Mouse (Mus musculus) intestine, embryonic 14.5 days (tissue): ENCODE measurements around the gene Adarb2. TPM values are rescaled to one million over a fixed set of nuclear protein-coding genes. Genes with fewer than 3 reads are reported as not detected.
A peak's percentile ranks its signal among the peaks of the same experiment; 100 is the strongest.

ENCODE experiments used
- ATAC-seq: fragments of 200-750 bp; cut with Nextera tagmentation; replicated peaks from 2 replicates; pipeline ENCODE4 v1.8.0; 2017; ENCODE audit warnings: low read depth, moderate number of reproducible peaks, moderate TSS enrichment, moderate library complexity; ENCODE audit not compliant: low FRiP score, low TSS enrichment
- DNase-seq: peaks from one replicate; pipeline ENCODE4 v3.0.0-alpha.2; 2018; ENCODE audit warnings: low spot score
- H3K27ac ChIP-seq: fragments of 300-500 bp; sonication (generic); 2 replicates; pipeline ENCODE4 v1.5.1; 2014; ENCODE audit warnings: low read depth, mild to moderate bottlenecking, control low read depth
- H3K27me3 ChIP-seq: fragments of 300-500 bp; sonication (generic); replicated peaks from 2 replicates; pipeline ENCODE4 v1.6.1; 2014; ENCODE audit warnings: low read length, control low read depth; ENCODE audit not compliant: control insufficient read depth, insufficient read depth
- H3K36me3 ChIP-seq: fragments of 300-500 bp; sonication (generic); 2 replicates; pipeline ENCODE4 v1.6.1; 2014; ENCODE audit warnings: low read length, control low read depth; ENCODE audit not compliant: control insufficient read depth, insufficient read depth
- H3K4me1 ChIP-seq: fragments of 300-500 bp; sonication (generic); replicated peaks from 2 replicates; pipeline ENCODE4 v1.6.1; 2014; ENCODE audit warnings: low read length, control low read depth, mixed read lengths; ENCODE audit not compliant: control insufficient read depth, insufficient read depth
- H3K4me2 ChIP-seq: fragments of 300-500 bp; sonication (generic); 2 replicates; pipeline ENCODE4 v1.6.1; 2014; ENCODE audit warnings: low read length
- H3K4me3 ChIP-seq: fragments of 300-500 bp; sonication (generic); 2 replicates; pipeline ENCODE4 v1.5.1; 2014; ENCODE audit warnings: low read depth, low read length, control low read depth, mixed read lengths
- H3K9ac ChIP-seq: fragments of 300-500 bp; sonication (generic); 2 replicates; pipeline ENCODE4 v1.6.1; 2014; ENCODE audit warnings: mild to moderate bottlenecking, low read length
- H3K9me3 ChIP-seq: fragments of 300-500 bp; sonication (generic); 2 replicates; pipeline ENCODE4 v1.6.1; 2016; ENCODE audit warnings: low read length, control low read depth; ENCODE audit not compliant: control insufficient read depth
- WGBS: fragments of 180-500 bp; shearing (Covaris S2); extraction: QIAGEN DNeasy Blood & Tissue Kit; methylation state at CpG from one replicate; pipeline ENCODE4 v1.1.7; 2014; 5-methylcytosine and 5-hydroxymethylcytosine counted together
- polyA plus RNA-seq: library from polyadenylated mRNA; unstranded; fragments of >200 nt; fragmentation: Nextera tagmentation; extraction: Ambion mirVana; gene quantifications from 2 replicates; pipeline ENCODE4 v1.2.1, GENCODE M21; 2014

Adarb2 gene
- polyA plus RNA-seq, 1 experiment from 2014 or later: 1.7 TPM

DNA sequence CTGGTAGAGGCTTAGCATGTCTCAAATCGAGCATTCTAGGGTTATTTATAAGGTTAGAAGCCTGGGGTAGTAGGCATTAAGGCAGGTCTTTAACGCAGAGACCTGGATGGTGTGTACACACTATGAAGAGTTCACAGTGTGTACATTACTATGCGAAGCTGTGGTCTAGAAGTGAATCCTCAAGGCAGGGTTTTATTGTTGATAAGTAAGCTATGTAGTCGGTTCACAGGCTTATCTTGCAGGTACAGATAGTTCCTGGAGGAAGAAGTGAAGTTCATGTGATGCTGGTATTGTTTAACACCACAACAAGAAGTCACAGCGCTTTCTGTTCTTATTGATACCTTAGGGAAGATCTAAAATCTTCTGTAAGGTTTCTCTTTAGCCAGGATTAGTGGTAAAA lies 290.7 kb downstream of the Adarb2 start:
- 79% methylated on average over 5 of the region's 5 CpGs for WGBS
- H3K4me2 ChIP-seq: no peak overlapping the region
- H3K27ac ChIP-seq: no peak overlapping the region
- H3K4me3 ChIP-seq: no peak overlapping the region
- DNase-seq (no peak), ATAC-seq (no peak)
- no peaks in the 10 kb centered on the region for H3K36me3 ChIP-seq
- H3K9me3 ChIP-seq: no peaks in the 10 kb centered on the region
- no peaks in the 10 kb centered on the region for H3K4me1 ChIP-seq
- no peak overlapping the region for H3K9ac ChIP-seq
- H3K27me3 ChIP-seq: no peaks in the 10 kb centered on the region

DNA sequence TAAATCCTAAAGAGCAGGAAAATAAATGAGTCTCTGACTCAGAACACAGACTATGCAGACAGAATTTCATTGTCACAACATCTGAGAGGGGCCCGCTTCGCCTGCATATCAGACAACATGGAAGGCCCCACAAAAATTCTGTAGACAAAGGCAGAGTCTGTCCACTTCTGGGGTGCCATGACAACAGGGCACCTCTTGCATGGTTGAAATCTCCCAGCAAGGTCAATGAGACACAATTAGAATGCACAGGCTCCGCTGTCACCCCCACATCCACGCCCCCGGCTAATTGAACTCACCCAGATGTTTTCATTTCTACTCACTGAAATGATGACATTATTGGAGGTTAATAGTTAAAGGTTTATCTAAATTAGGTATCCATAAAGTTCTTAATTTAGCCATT lies 296.9 kb downstream of the Adarb2 start:
- H3K4me3 ChIP-seq: no peak overlapping the region
- WGBS: 82% methylated on average over 5 of the region's 5 CpGs
- H3K36me3 ChIP-seq: no peaks in the 10 kb centered on the region
- no peak overlapping the region for H3K27ac ChIP-seq
- no peak for DNase-seq
- no peaks in the 10 kb centered on the region for H3K9me3 ChIP-seq
- H3K4me2 ChIP-seq: no peak overlapping the region
- H3K9ac ChIP-seq: no peak overlapping the region
- no peaks in the 10 kb centered on the region for H3K27me3 ChIP-seq
- ATAC-seq: 0 out of 2 replicates have a peak, but pooled peaks have one; percentile 23
- H3K4me1 ChIP-seq: no peaks in the 10 kb centered on the region

DNA sequence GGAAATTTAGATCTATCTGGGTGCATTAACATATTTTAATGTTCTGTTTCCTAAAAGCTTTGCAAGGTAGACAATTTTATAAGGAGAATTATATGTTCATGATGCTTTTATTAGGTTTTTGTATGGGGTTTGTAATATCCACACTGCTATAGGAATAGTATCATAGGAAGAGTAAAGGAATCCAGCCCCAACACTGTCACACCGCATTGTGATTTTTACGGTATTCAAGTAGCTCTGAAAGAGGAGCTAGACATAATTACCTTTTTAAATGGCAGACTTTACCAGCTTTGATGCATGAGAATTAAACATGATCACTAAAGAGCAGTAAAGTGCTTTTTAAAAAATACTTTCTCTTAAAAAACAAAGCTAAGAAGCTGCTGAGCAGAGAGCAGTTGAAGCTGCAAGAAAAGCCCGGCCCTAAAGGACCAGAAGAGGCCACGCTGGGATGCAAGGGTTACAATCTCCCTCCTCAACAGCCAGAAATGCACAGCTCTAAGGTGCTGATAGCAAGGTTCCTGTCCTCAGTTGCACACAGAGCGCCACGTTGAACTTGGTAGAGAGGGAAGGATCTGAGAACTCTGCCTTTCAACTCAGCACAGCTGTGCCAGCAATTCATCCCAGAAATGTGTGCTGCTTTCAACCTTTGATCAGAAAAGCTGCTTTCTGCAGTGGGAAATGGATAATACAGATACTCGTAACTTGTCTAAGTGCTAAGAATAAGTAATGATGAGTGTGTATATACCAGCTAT lies 308.6 kb downstream of the Adarb2 start:
- Histone ChIP-seq H3K27me3 (no peaks in the 10 kb centered on the region), H3K4me3 (no peak overlapping the region), H3K36me3 (no peaks in the 10 kb centered on the region), H3K27ac (no peak overlapping the region), H3K4me1 (no peaks in the 10 kb centered on the region), H3K4me2 (no peak overlapping the region), H3K9me3 (no peaks in the 10 kb centered on the region), H3K9ac (no peak overlapping the region)
- ATAC-seq: no peak
- 75% methylated on average over 7 of the region's 7 CpGs for WGBS
- DNase-seq: no peak

GRCm38 (mm10) chr13:8515979-8516715 lies 313.5 kb downstream of the Adarb2 start:
- no peaks in the 10 kb centered on the region for H3K27me3 ChIP-seq
- ATAC-seq: peak; percentile 77
- 43% methylated on average over 4 of the region's 4 CpGs for WGBS
- no peak overlapping the region for H3K4me2 ChIP-seq
- DNase-seq: no peak
- H3K4me3 ChIP-seq: no peak overlapping the region
- no peaks in the 10 kb centered on the region for H3K36me3 ChIP-seq
- H3K27ac ChIP-seq: no peak overlapping the region
- no peak overlapping the region for H3K9ac ChIP-seq
- no peaks in the 10 kb centered on the region for H3K4me1 ChIP-seq
- no peaks in the 10 kb centered on the region for H3K9me3 ChIP-seq

DNA sequence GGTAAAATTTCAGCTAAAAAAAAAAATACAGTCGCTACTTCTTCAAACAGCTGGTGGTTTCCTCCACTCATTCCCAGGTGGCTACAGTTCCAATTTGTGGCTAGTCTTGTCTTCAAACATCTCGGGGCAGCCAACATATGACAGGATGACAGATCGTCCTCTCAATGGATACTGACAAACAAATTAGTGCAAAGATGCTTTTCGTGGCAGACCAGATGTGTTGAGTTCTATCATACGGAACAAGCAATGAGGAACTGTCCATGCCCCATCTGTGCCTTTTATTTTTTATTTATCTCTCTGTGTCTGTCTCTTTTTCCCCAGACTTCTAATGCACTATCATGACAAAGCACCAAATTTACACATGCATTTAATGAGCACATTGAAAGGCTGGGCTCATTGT lies 316.5 kb downstream of the Adarb2 start:
- no peak overlapping the region for H3K27ac ChIP-seq
- no peaks in the 10 kb centered on the region for H3K9me3 ChIP-seq
- H3K36me3 ChIP-seq: no peaks in the 10 kb centered on the region
- DNase-seq (no peak), ATAC-seq (no peak)
- WGBS: 82% methylated on average over 5 of the region's 5 CpGs
- H3K27me3 ChIP-seq: no peaks in the 10 kb centered on the region
- no peak overlapping the region for H3K4me2 ChIP-seq
- H3K4me1 ChIP-seq: no peaks in the 10 kb centered on the region
- no peak overlapping the region for H3K9ac ChIP-seq
- H3K4me3 ChIP-seq: no peak overlapping the region

DNA sequence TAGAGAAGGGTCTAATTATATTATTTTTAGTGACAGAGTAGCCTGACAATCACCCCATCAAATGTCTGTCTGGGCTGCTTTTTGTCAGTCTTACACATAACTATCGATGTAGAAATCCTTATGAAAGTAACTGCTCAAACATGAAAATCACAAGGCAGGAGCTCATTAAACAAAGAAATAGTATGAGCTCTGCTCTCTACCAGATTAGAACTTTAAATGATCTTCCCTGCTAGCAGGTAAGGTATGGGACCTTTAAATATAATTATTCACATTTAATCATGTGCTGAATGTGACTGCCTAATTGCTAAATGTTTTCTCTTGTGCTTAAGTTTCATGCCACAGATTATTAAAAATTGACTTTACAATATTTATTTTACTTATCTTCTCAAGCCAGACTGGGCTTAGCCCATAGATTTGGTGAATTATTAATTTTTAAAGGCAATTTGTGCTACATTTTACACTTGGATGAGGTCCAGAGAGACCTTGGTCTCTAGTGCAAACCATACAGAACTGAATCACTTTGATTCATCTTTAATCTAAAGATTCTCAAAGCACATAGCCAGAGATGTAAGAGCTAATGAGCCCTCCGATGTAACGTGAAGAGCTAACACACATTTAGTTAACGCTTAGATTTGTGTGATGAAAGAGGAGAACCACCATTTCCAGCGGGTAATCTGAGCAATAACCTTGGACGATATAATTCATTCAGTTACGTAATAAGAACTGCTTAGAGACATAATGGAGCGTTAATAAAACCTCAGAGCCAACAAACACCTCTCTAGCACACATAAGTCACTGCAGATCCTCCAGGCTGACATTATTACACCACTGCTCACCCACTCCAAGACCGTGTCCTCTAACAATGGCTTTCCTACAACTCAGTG lies 323.3 kb downstream of the Adarb2 start:
- DNase-seq (no peak), ATAC-seq (peak; percentile 77; the same call in 1 of the 2 replicates)
- H3K4me2 ChIP-seq: 0 out of 2 replicates have a peak overlapping the region, but pooled peaks have one; percentile 6
- no peaks in the 10 kb centered on the region for H3K4me1 ChIP-seq
- H3K9ac ChIP-seq: no peak overlapping the region
- no peaks in the 10 kb centered on the region for H3K36me3 ChIP-seq
- peak overlapping the region; percentile 38; the same call in 1 of the 2 replicates for H3K27ac ChIP-seq
- no peak overlapping the region for H3K4me3 ChIP-seq
- 67% methylated on average over 9 of the region's 9 CpGs for WGBS
- H3K27me3 ChIP-seq: no peaks in the 10 kb centered on the region
- no peaks in the 10 kb centered on the region for H3K9me3 ChIP-seq

- Histone ChIP-seq H3K4me3 (no peak overlapping the region), H3K4me1 (no peaks in the 10 kb centered on the region), H3K27me3 (no peaks in the 10 kb centered on the region), H3K27ac (no peak overlapping the region), H3K9me3 (no peaks in the 10 kb centered on the region), H3K4me2 (no peak overlapping the region), H3K36me3 (no peaks in the 10 kb centered on the region), H3K9ac (no peak overlapping the region)
- no peak for ATAC-seq
- 73% methylated on average over 9 of the region's 9 CpGs for WGBS
- no peak for DNase-seq
Observed at GRCm38 (mm10) chr13:8534265-8535113, 331.8 kb downstream of the Adarb2 start.

- Histone ChIP-seq H3K9ac (no peak overlapping the region), H3K27ac (no peak overlapping the region), H3K36me3 (no peaks in the 10 kb centered on the region), H3K9me3 (no peaks in the 10 kb centered on the region), H3K4me3 (no peak overlapping the region), H3K4me1 (no peaks in the 10 kb centered on the region), H3K27me3 (no peaks in the 10 kb centered on the region), H3K4me2 (no peak overlapping the region)
- no peak for ATAC-seq
- 91% methylated on average over 2 of the region's 2 CpGs for WGBS
- DNase-seq: no peak
Observed at GRCm38 (mm10) chr13:8538481-8538880, 335.8 kb downstream of the Adarb2 start.
